Mouse (Mus musculus): ENCODE measurements around the gene Cntnap2. TPM values are rescaled to one million over a fixed set of nuclear protein-coding genes. Genes with fewer than 3 reads are reported as not detected.

Cntnap2 gene
- polyA plus RNA-seq, 1 experiment: 0.13 TPM

GRCm38 (mm10) chr6:47338113-47338512 is 2279.0 kb downstream of the Cntnap2 start:
- no peak for TF ChIP-seq GATA1 (IDR thresholded peaks at IDR 0.05; ENCODE audit: low read length)

GRCm38 (mm10) chr6:47340813-47341502 is 2281.8 kb downstream of the Cntnap2 start:
- no peak for TF ChIP-seq GATA1 (IDR thresholded peaks at IDR 0.05; ENCODE audit: low read length)

GRCm38 (mm10) chr6:47341503-47341884 is 2282.3 kb downstream of the Cntnap2 start:
- TF ChIP-seq GATA1 (IDR thresholded peaks at IDR 0.05; ENCODE audit: low read length): no peak

- TF ChIP-seq GATA1 (IDR thresholded peaks at IDR 0.05; ENCODE audit: low read length): no peak
These were observed 2284.1 kb downstream of the Cntnap2 start for GRCm38 (mm10) chr6:47343245-47343644.

GRCm38 (mm10) chr6:47344696-47345095 is 2285.5 kb downstream of the Cntnap2 start:
- TF ChIP-seq GATA1 (IDR thresholded peaks at IDR 0.05; ENCODE audit: low read length): no peak

- TF ChIP-seq GATA1 (IDR thresholded peaks at IDR 0.05; ENCODE audit: low read length): no peak
These were observed 2291.0 kb downstream of the Cntnap2 start for GRCm38 (mm10) chr6:47350100-47350690.
